Mouse (Mus musculus) liver, postnatal 0 days (tissue): Measurements from ENCODE around the gene Dcx.

ENCODE experiments used
- CTCF ChIP-seq: sonication (generic); IDR thresholded peaks from 2 replicates; pipeline ENCODE4 v1.5.1; 2016; ENCODE audit warnings: antibody characterized with exemption, low read depth
- EP300 ChIP-seq: IDR thresholded peaks from 2 replicates; pipeline ENCODE4 v1.6.1; 2016; ENCODE audit warnings: antibody characterized with exemption, low read depth, mild to moderate bottlenecking

DNA sequence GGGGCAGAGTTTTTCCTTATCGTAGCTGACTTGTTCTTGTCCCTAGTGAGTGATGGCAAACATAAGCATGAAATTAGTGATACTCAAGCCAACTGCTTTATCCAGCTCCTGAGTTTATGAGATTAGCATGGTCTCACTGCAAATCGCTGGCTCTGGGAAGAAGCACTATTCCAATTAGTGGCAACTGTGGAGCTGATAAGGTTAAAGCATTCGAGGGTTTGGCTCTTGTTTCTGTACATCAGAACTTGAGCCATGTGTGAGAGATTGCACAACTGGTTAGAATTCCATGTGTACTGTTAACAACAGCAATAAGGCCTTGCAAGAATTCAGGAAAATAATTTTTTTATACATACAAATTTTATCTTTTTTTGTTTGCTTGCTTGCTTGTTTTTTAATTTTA lies 39.9 kb downstream of the Dcx start:
- no peak for TF ChIP-seq CTCF
- TF ChIP-seq EP300 = no peak
